Mouse (Mus musculus) c-Kit-positive CD71-positive TER-119-positive erythroid progenitor cells, embryonic 14.5 days (primary cell): ENCODE measurements around the gene Rdh5.

Source experiments
- DNase-seq: peaks from one replicate; pipeline ENCODE4 v3.0.0-alpha.2; 2013; ENCODE audit warnings: low spot score

Gene Rdh5

GRCm38 (mm10) chr10:128922822-128923012 is at the start of gene Rdh5:
Gene Rdh5, minus strand, starts transcription at chr10:128922888.
- no peak for DNase-seq

- DNase-seq = no peak
These were observed 48.1 kb upstream of the Rdh5 start for GRCm38 (mm10) chr10:128970740-128971250.

- no peak for DNase-seq
These were observed 45.7 kb upstream of the Rdh5 start for GRCm38 (mm10) chr10:128968341-128968749.

GRCm38 (mm10) chr10:128965871-128966270 is 43.2 kb upstream of the Rdh5 start:
- DNase-seq = no peak

- DNase-seq = no peak
These were observed 42.3 kb upstream of the Rdh5 start for GRCm38 (mm10) chr10:128964961-128965360.

- no peak for DNase-seq
These were observed 38.2 kb upstream of the Rdh5 start, which contains the start of gene Mettl7b for GRCm38 (mm10) chr10:128960590-128961584. Gene Mettl7b, minus strand, starts transcription at chr10:128960988.

GRCm38 (mm10) chr10:128960142-128960541 is 37.5 kb upstream of the Rdh5 start:
- no peak for DNase-seq

- DNase-seq = no peak
These were observed 35.7 kb upstream of the Rdh5 start for GRCm38 (mm10) chr10:128958340-128958739.

- no peak for DNase-seq
These were observed 27.7 kb upstream of the Rdh5 start for GRCm38 (mm10) chr10:128950208-128950887.

- no peak for DNase-seq
These were observed 24.8 kb upstream of the Rdh5 start for GRCm38 (mm10) chr10:128947496-128947895.

GRCm38 (mm10) chr10:128945675-128946074 is 23.0 kb upstream of the Rdh5 start:
- DNase-seq = peak; percentile 14

GRCm38 (mm10) chr10:128940475-128941061 is 17.9 kb upstream of the Rdh5 start:
- DNase-seq = no peak

- no peak for DNase-seq
These were observed 16.3 kb upstream of the Rdh5 start for GRCm38 (mm10) chr10:128938974-128939373.

GRCm38 (mm10) chr10:128938457-128938856 is 15.8 kb upstream of the Rdh5 start:
- no peak for DNase-seq

- DNase-seq = no peak
These were observed 15.2 kb upstream of the Rdh5 start for GRCm38 (mm10) chr10:128937756-128938390.

- no peak for DNase-seq
These were observed 13.2 kb upstream of the Rdh5 start for GRCm38 (mm10) chr10:128935826-128936440.

- no peak for DNase-seq
These were observed 12.5 kb upstream of the Rdh5 start for GRCm38 (mm10) chr10:128934997-128935787.

GRCm38 (mm10) chr10:128933976-128934721 is 11.5 kb upstream of the Rdh5 start:
- no peak for DNase-seq

GRCm38 (mm10) chr10:128933574-128933973 is 10.9 kb upstream of the Rdh5 start, which contains the start of gene Itga7:
Gene Itga7, plus strand, starts transcription at chr10:128933818.
- no peak for DNase-seq

- no peak for DNase-seq
These were observed 8.8 kb upstream of the Rdh5 start for GRCm38 (mm10) chr10:128931441-128931840.
